Mouse (Mus musculus) hindbrain, embryonic 15.5 days (tissue): ENCODE measurements around the gene Erg. TPM values are rescaled to one million over a fixed set of nuclear protein-coding genes. Genes with fewer than 3 reads are reported as not detected.

Experiments
- ATAC-seq: fragments of 200-750 bp; cut with Nextera tagmentation; 2 replicates; pipeline ENCODE4 v1.8.0; 2017; ENCODE audit warnings: low read depth, moderate number of reproducible peaks, moderate TSS enrichment; ENCODE audit not compliant: low FRiP score
- H3K27ac ChIP-seq: fragments of 300-500 bp; sonication (generic); replicated peaks from 2 replicates; pipeline ENCODE4 v1.5.1; 2015; ENCODE audit warnings: mild to moderate bottlenecking, inconsistent platforms
- H3K27me3 ChIP-seq: fragments of 300-500 bp; sonication (generic); 2 replicates; pipeline ENCODE4 v1.6.1; 2015; ENCODE audit warnings: control low read depth, inconsistent platforms
- H3K36me3 ChIP-seq: fragments of 300-500 bp; sonication (generic); 2 replicates; pipeline ENCODE4 v1.6.1; 2015; ENCODE audit warnings: control low read depth, inconsistent platforms
- H3K4me1 ChIP-seq: fragments of 300-500 bp; sonication (generic); replicated peaks from 2 replicates; pipeline ENCODE4 v1.6.1; 2015; ENCODE audit warnings: control low read depth, inconsistent platforms
- H3K4me2 ChIP-seq: fragments of 300-500 bp; sonication (generic); 2 replicates; pipeline ENCODE4 v1.6.1; 2015; ENCODE audit warnings: moderate library complexity, mild to moderate bottlenecking, inconsistent platforms
- H3K4me3 ChIP-seq: fragments of 300-500 bp; sonication (generic); 2 replicates; pipeline ENCODE4 v1.5.1; 2015; ENCODE audit warnings: mild to moderate bottlenecking, inconsistent platforms
- H3K9ac ChIP-seq: fragments of 300-500 bp; sonication (generic); 2 replicates; pipeline ENCODE4 v1.6.1; 2015; ENCODE audit warnings: inconsistent platforms
- H3K9me3 ChIP-seq: fragments of 300-500 bp; sonication (generic); 2 replicates; pipeline ENCODE4 v1.6.1; 2016; ENCODE audit warnings: control low read depth, inconsistent platforms
- WGBS: fragments of 180-500 bp; shearing (Covaris S2); methylation state at CpG from one replicate; pipeline ENCODE4 v1.1.7; 2015; 5-methylcytosine and 5-hydroxymethylcytosine counted together
- polyA plus RNA-seq: library from polyadenylated mRNA; unstranded; fragments of >200 nt; fragmentation: Nextera tagmentation; extraction: Ambion mirVana; gene quantifications from 2 replicates; pipeline ENCODE4 v1.2.1, GENCODE M21; 2015

The Erg gene
- polyA plus RNA-seq, 1 experiment from 2014 or later, result 2.6 TPM

- no peak overlapping the region for H3K4me2 ChIP-seq
- no peak overlapping the region for H3K4me3 ChIP-seq
- no peak overlapping the region for H3K27ac ChIP-seq
- H3K36me3 ChIP-seq, result no peaks in the 10 kb centered on the region
- H3K27me3 ChIP-seq, result no peaks in the 10 kb centered on the region
- H3K9me3 ChIP-seq, result no peaks in the 10 kb centered on the region
- ATAC-seq, result no peak
- no peaks in the 10 kb centered on the region for H3K4me1 ChIP-seq
- no peak overlapping the region for H3K9ac ChIP-seq
- WGBS, result 88% methylated on average over 8 of the region's 8 CpGs
These were observed 134.0 kb downstream of the Erg start for GRCm38 (mm10) chr16:95452411-95452810.

GRCm38 (mm10) chr16:95449361-95449725 lies 137.1 kb downstream of the Erg start:
- Histone ChIP-seq H3K9ac (no peak overlapping the region), H3K4me1 (no peaks in the 10 kb centered on the region), H3K4me3 (no peak overlapping the region), H3K36me3 (no peaks in the 10 kb centered on the region), H3K27me3 (no peaks in the 10 kb centered on the region), H3K27ac (no peak overlapping the region), H3K4me2 (no peak overlapping the region), H3K9me3 (no peaks in the 10 kb centered on the region)
- ATAC-seq, result no peak
- 81% methylated on average over 5 of the region's 5 CpGs for WGBS

GRCm38 (mm10) chr16:95448643-95449360 lies 137.6 kb downstream of the Erg start:
- no peaks in the 10 kb centered on the region for H3K36me3 ChIP-seq
- no peak overlapping the region for H3K4me2 ChIP-seq
- no peak overlapping the region for H3K27ac ChIP-seq
- no peak overlapping the region for H3K4me3 ChIP-seq
- no peaks in the 10 kb centered on the region for H3K4me1 ChIP-seq
- 51% methylated on average over 9 of the region's 9 CpGs for WGBS
- no peak overlapping the region for H3K9ac ChIP-seq
- no peaks in the 10 kb centered on the region for H3K27me3 ChIP-seq
- no peak for ATAC-seq
- H3K9me3 ChIP-seq, result no peaks in the 10 kb centered on the region

- H3K4me2 ChIP-seq, result no peak overlapping the region
- 89% methylated on average over 4 of the region's 4 CpGs for WGBS
- no peak for ATAC-seq
- no peaks in the 10 kb centered on the region for H3K4me1 ChIP-seq
- H3K9me3 ChIP-seq, result no peaks in the 10 kb centered on the region
- H3K9ac ChIP-seq, result no peak overlapping the region
- H3K36me3 ChIP-seq, result no peaks in the 10 kb centered on the region
- H3K27me3 ChIP-seq, result no peaks in the 10 kb centered on the region
- H3K4me3 ChIP-seq, result no peak overlapping the region
- H3K27ac ChIP-seq, result no peak overlapping the region
These were observed 138.5 kb downstream of the Erg start for GRCm38 (mm10) chr16:95447896-95448295.

- 79% methylated on average over 2 of the region's 2 CpGs for WGBS
These were observed 140.0 kb downstream of the Erg start for GRCm38 (mm10) chr16:95446368-95446767.

GRCm38 (mm10) chr16:95442023-95442422 lies 144.4 kb downstream of the Erg start:
- Histone ChIP-seq H3K27ac (no peak overlapping the region), H3K36me3 (no peaks in the 10 kb centered on the region), H3K4me3 (no peak overlapping the region), H3K9me3 (no peaks in the 10 kb centered on the region), H3K4me2 (no peak overlapping the region), H3K4me1 (no peaks in the 10 kb centered on the region), H3K27me3 (no peaks in the 10 kb centered on the region), H3K9ac (no peak overlapping the region)
- no peak for ATAC-seq
- 73% methylated on average over 4 of the region's 4 CpGs for WGBS

More at GRCm38 (mm10) chr16:95446368-95446767, 140.0 kb downstream of the Erg start:
- Histone ChIP-seq H3K4me2 (no peak overlapping the region), H3K27ac (no peak overlapping the region), H3K27me3 (no peaks in the 10 kb centered on the region), H3K4me3 (no peak overlapping the region), H3K9me3 (no peaks in the 10 kb centered on the region), H3K4me1 (no peaks in the 10 kb centered on the region), H3K36me3 (no peaks in the 10 kb centered on the region), H3K9ac (no peak overlapping the region)
- ATAC-seq, result no peak

- H3K4me3 ChIP-seq, result no peak overlapping the region
- H3K4me2 ChIP-seq, result no peak overlapping the region
- H3K27me3 ChIP-seq, result no peaks in the 10 kb centered on the region
- 66% methylated on average over 7 of the region's 7 CpGs for WGBS
- H3K9ac ChIP-seq, result no peak overlapping the region
- H3K36me3 ChIP-seq, result no peaks in the 10 kb centered on the region
- H3K4me1 ChIP-seq, result no peaks in the 10 kb centered on the region
- H3K9me3 ChIP-seq, result no peaks in the 10 kb centered on the region
- no peak overlapping the region for H3K27ac ChIP-seq
- no peak for ATAC-seq
These were observed 145.2 kb downstream of the Erg start for GRCm38 (mm10) chr16:95441179-95441578.

GRCm38 (mm10) chr16:95440334-95440733 lies 146.1 kb downstream of the Erg start:
- H3K4me2 ChIP-seq, result no peak overlapping the region
- WGBS, result 80% methylated on average over 7 of the region's 7 CpGs
- H3K4me3 ChIP-seq, result no peak overlapping the region
- no peaks in the 10 kb centered on the region for H3K4me1 ChIP-seq
- H3K9ac ChIP-seq, result no peak overlapping the region
- no peaks in the 10 kb centered on the region for H3K27me3 ChIP-seq
- no peaks in the 10 kb centered on the region for H3K9me3 ChIP-seq
- no peak overlapping the region for H3K27ac ChIP-seq
- no peaks in the 10 kb centered on the region for H3K36me3 ChIP-seq
- ATAC-seq, result no peak

GRCm38 (mm10) chr16:95439794-95440193 lies 146.6 kb downstream of the Erg start:
- Histone ChIP-seq H3K4me3 (no peak overlapping the region), H3K27me3 (no peaks in the 10 kb centered on the region), H3K36me3 (no peaks in the 10 kb centered on the region), H3K27ac (no peak overlapping the region), H3K4me2 (no peak overlapping the region), H3K9me3 (no peaks in the 10 kb centered on the region), H3K4me1 (no peaks in the 10 kb centered on the region), H3K9ac (no peak overlapping the region)
- ATAC-seq, result no peak
- 69% methylated on average over 8 of the region's 8 CpGs for WGBS

GRCm38 (mm10) chr16:95438848-95439540 lies 147.4 kb downstream of the Erg start:
- WGBS, result 81% methylated on average over 17 of the region's 17 CpGs

GRCm38 (mm10) chr16:95436611-95437010 lies 149.8 kb downstream of the Erg start:
- no peak overlapping the region for H3K27ac ChIP-seq
- no peaks in the 10 kb centered on the region for H3K9me3 ChIP-seq
- H3K4me3 ChIP-seq, result no peak overlapping the region
- H3K9ac ChIP-seq, result no peak overlapping the region
- no peaks in the 10 kb centered on the region for H3K27me3 ChIP-seq
- WGBS, result 93% methylated on average over 8 of the region's 8 CpGs
- H3K4me1 ChIP-seq, result no peaks in the 10 kb centered on the region
- no peak overlapping the region for H3K4me2 ChIP-seq
- H3K36me3 ChIP-seq, result no peaks in the 10 kb centered on the region
- no peak for ATAC-seq

More at GRCm38 (mm10) chr16:95438848-95439540, 147.4 kb downstream of the Erg start:
- no peaks in the 10 kb centered on the region for H3K36me3 ChIP-seq
- no peak for ATAC-seq
- no peaks in the 10 kb centered on the region for H3K4me1 ChIP-seq
- no peak overlapping the region for H3K4me2 ChIP-seq
- H3K9ac ChIP-seq, result no peak overlapping the region
- no peaks in the 10 kb centered on the region for H3K27me3 ChIP-seq
- H3K27ac ChIP-seq, result no peak overlapping the region
- no peaks in the 10 kb centered on the region for H3K9me3 ChIP-seq
- no peak overlapping the region for H3K4me3 ChIP-seq

- WGBS, result 52% methylated on average over 4 of the region's 4 CpGs
- Histone ChIP-seq H3K27ac (no peak overlapping the region), H3K4me1 (no peaks in the 10 kb centered on the region)
These were observed 150.3 kb downstream of the Erg start for GRCm38 (mm10) chr16:95436051-95436450.

More at GRCm38 (mm10) chr16:95436051-95436450, 150.3 kb downstream of the Erg start:
- Histone ChIP-seq H3K27me3 (no peaks in the 10 kb centered on the region), H3K9ac (no peak overlapping the region), H3K36me3 (no peaks in the 10 kb centered on the region), H3K4me2 (no peak overlapping the region), H3K9me3 (no peaks in the 10 kb centered on the region), H3K4me3 (no peak overlapping the region)
- ATAC-seq, result no peak
